Mouse (Mus musculus): ENCODE data around the gene Fer1l4.

- TF ChIP-seq POLR2A (IDR thresholded peaks at IDR 0.05; ENCODE audit: low read depth, low read length), result no peak; the same call in 1 of the 2 replicates
- TF ChIP-seq CTCF (IDR thresholded peaks at IDR 0.05; ENCODE audit: extremely low read depth, insufficient read length, insufficient replicate concordance, low read depth, low read length), result no peak
Observed at GRCm38 (mm10) chr2:155979328-155979991, 73.3 kb downstream of the Fer1l4 start.

All from small intestine, adult 2 months (tissue).